Mouse (Mus musculus): Measurements from ENCODE around the gene Adcy5.

DNA sequence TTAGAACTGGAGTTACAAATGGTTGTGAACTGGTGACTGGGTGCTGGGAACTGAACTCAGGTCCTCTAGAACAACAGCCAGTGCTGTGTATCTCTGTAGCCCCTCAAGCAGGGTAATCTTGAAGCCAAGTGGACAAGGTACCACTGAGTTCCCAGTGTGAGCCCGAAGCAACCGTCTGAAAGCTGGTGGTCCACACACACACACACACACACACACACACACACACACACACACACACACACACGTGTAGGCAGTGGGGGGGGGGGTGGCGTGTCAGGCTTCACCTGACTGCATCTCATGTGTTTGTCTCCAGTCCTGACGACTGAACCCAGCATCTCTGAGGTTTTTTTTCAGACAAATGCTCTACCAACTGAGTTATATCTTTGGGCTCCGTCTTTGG is 145.5 kb downstream of the Adcy5 start:
- no peak for TF ChIP-seq CTCF (IDR thresholded peaks at IDR 0.05; ENCODE audit: control insufficient read depth, insufficient read depth, insufficient replicate concordance, low read depth, low read length)
- TF ChIP-seq POLR2A (IDR thresholded peaks at IDR 0.05; ENCODE audit: control insufficient read depth, low read depth, low read length) = no peak
